Mouse (Mus musculus) hindbrain, postnatal 0 days (tissue): Measurements from ENCODE around the gene Pomt1. TPM values are rescaled to one million over a fixed set of nuclear protein-coding genes. Genes with fewer than 3 reads are reported as not detected.
A peak's percentile ranks its signal among the peaks of the same experiment; 100 is the strongest.

ENCODE experiments used
- ATAC-seq: fragments of 200-750 bp; cut with Nextera tagmentation; 2 replicates; pipeline ENCODE4 v1.8.0; 2017; ENCODE audit warnings: mild to moderate bottlenecking, moderate TSS enrichment, moderate library complexity
- DNase-seq: peaks from one replicate; pipeline ENCODE4 v3.0.0-alpha.2; 2015; ENCODE audit warnings: low spot score
- H3K27ac ChIP-seq: fragments of 300-500 bp; sonication (generic); 2 replicates; pipeline ENCODE4 v1.5.1; 2014; ENCODE audit warnings: mild to moderate bottlenecking
- H3K27me3 ChIP-seq: fragments of 300-500 bp; sonication (generic); 2 replicates; pipeline ENCODE4 v1.6.1; 2014; ENCODE audit warnings: low read length, mixed read lengths; ENCODE audit not compliant: insufficient read depth
- H3K36me3 ChIP-seq: fragments of 300-500 bp; sonication (generic); 2 replicates; pipeline ENCODE4 v1.6.1; 2014; ENCODE audit warnings: low read length, mixed read lengths; ENCODE audit not compliant: insufficient read depth
- H3K4me1 ChIP-seq: fragments of 300-500 bp; sonication (generic); 2 replicates; pipeline ENCODE4 v1.6.1; 2014; ENCODE audit warnings: antibody characterized with exemption, low read length, mixed read lengths; ENCODE audit not compliant: insufficient read depth
- H3K4me2 ChIP-seq: fragments of 300-500 bp; sonication (generic); 2 replicates; pipeline ENCODE4 v1.6.1; 2014; ENCODE audit warnings: low read depth, mild to moderate bottlenecking, low read length, moderate library complexity, mixed read lengths
- H3K4me3 ChIP-seq: fragments of 300-500 bp; sonication (generic); 2 replicates; pipeline ENCODE4 v1.5.1; 2014; ENCODE audit warnings: low read length
- H3K9ac ChIP-seq: fragments of 300-500 bp; sonication (generic); replicated peaks from 2 replicates; pipeline ENCODE4 v1.6.1; 2014; ENCODE audit warnings: mild to moderate bottlenecking, low read length, moderate library complexity, mixed read lengths
- H3K9me3 ChIP-seq: fragments of 300-500 bp; sonication (generic); 2 replicates; pipeline ENCODE4 v1.6.1; 2016; ENCODE audit warnings: low read length, mixed read lengths
- CTCF ChIP-seq: IDR thresholded peaks from 2 replicates; pipeline ENCODE4 v1.5.1; 2016; ENCODE audit warnings: antibody characterized with exemption, control low read depth, low read depth
- WGBS: fragments of 180-500 bp; shearing (Covaris S2); extraction: QIAGEN DNeasy Blood & Tissue Kit; methylation state at CpG from one replicate; pipeline ENCODE4 v1.1.7; 2014; 5-methylcytosine and 5-hydroxymethylcytosine counted together
- polyA plus RNA-seq: library from polyadenylated mRNA; unstranded; fragments of >200 nt; fragmentation: Nextera tagmentation; extraction: Ambion mirVana; gene quantifications from 2 replicates; pipeline ENCODE4 v1.2.1, GENCODE M21; 2015
- total RNA-seq: library from RNA; depleted of rRNA; stranded (reverse); fragments of >200 nt; gene quantifications from 2 replicates; pipeline ENCODE4 v1.2.3, GENCODE M21; 2014

Pomt1 gene
- total and polyA plus RNA-seq, 2 experiments from 2014 or later = 18.0 to 41.8 TPM

GRCm38 (mm10) chr2:32198977-32199376, 37.4 kb upstream of the Pomt1 start:
- peak; percentile 29 for DNase-seq
- Histone ChIP-seq H3K9ac (no peak overlapping the region), H3K36me3 (peaks cover 86% of the 10 kb centered on the region), H3K4me3 (no peak overlapping the region), H3K4me2 (no peak overlapping the region), H3K27me3 (no peaks in the 10 kb centered on the region), H3K4me1 (no peaks in the 10 kb centered on the region), H3K9me3 (no peaks in the 10 kb centered on the region), H3K27ac (no peak overlapping the region; the same call in 1 of the 2 replicates)
- 54% methylated on average over 11 of the region's 11 CpGs for WGBS
- TF ChIP-seq CTCF = peak; percentile 45
- no peak for ATAC-seq

GRCm38 (mm10) chr2:32200033-32200432, 36.4 kb upstream of the Pomt1 start:
- Histone ChIP-seq H3K4me3 (no peak overlapping the region), H3K27ac (peak overlapping the region; percentile 11; the same call in 1 of the 2 replicates), H3K9ac (no peak overlapping the region), H3K27me3 (no peaks in the 10 kb centered on the region), H3K4me1 (no peaks in the 10 kb centered on the region), H3K36me3 (peaks cover 86% of the 10 kb centered on the region), H3K9me3 (no peaks in the 10 kb centered on the region), H3K4me2 (no peak overlapping the region)
- no peak for TF ChIP-seq CTCF
- WGBS = 65% methylated on average over 4 of the region's 4 CpGs
- no peak for ATAC-seq
- DNase-seq = no peak

GRCm38 (mm10) chr2:32200712-32201111, 35.7 kb upstream of the Pomt1 start:
- TF ChIP-seq CTCF = no peak
- Histone ChIP-seq H3K4me3 (no peak overlapping the region), H3K9ac (no peak overlapping the region), H3K27me3 (no peaks in the 10 kb centered on the region), H3K4me1 (no peaks in the 10 kb centered on the region), H3K9me3 (no peaks in the 10 kb centered on the region), H3K4me2 (no peak overlapping the region), H3K27ac (peak overlapping the region; percentile 66), H3K36me3 (peaks cover 86% of the 10 kb centered on the region)
- DNase-seq = peak; percentile 35
- WGBS = 68% methylated on average over 11 of the region's 11 CpGs
- ATAC-seq = no peak

- H3K9me3 ChIP-seq = no peaks in the 10 kb centered on the region
- no peaks in the 10 kb centered on the region for H3K4me1 ChIP-seq
- DNase-seq = peak; percentile 91
- H3K4me2 ChIP-seq = no peak overlapping the region
- peak; percentile 85 for ATAC-seq
- no peak overlapping the region for H3K4me3 ChIP-seq
- H3K9ac ChIP-seq = no peak overlapping the region
- TF ChIP-seq CTCF = no peak
- H3K27me3 ChIP-seq = no peaks in the 10 kb centered on the region
- H3K27ac ChIP-seq = peak overlapping the region; percentile 66
- H3K36me3 ChIP-seq = peaks cover 86% of the 10 kb centered on the region
- WGBS = 38% methylated on average over 7 of the region's 7 CpGs
These were observed 34.9 kb upstream of the Pomt1 start for GRCm38 (mm10) chr2:32201527-32201926.

DNA sequence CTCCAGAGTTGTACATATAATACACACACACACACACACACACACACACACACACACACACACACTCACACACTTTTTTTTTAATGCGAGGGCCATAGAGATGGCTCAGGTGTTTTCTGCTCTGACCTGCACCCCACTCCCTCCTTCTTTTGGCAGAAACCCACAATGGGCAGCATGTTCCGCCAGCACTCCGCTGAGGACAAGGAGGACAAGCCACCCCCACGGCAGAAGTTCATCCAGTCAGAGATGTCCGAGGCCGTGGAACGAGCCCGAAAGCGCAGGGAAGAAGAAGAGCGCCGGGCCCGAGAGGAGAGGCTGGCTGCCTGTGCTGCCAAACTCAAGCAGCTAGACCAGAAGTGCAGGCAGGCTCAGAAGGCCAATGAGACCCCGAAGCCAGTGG, 32.5 kb upstream of the Pomt1 start:
- ATAC-seq = no peak
- TF ChIP-seq CTCF = no peak
- 89% methylated on average over 13 of the region's 13 CpGs for WGBS

GRCm38 (mm10) chr2:32207682-32208081, 28.7 kb upstream of the Pomt1 start:
- Histone ChIP-seq H3K36me3 (peaks cover 95% of the 10 kb centered on the region), H3K9me3 (no peaks in the 10 kb centered on the region), H3K27me3 (no peaks in the 10 kb centered on the region), H3K9ac (no peak overlapping the region), H3K4me1 (no peaks in the 10 kb centered on the region), H3K4me2 (no peak overlapping the region), H3K4me3 (no peak overlapping the region), H3K27ac (no peak overlapping the region)
- DNase-seq = no peak
- WGBS = 85% methylated on average over 1 of the region's 1 CpGs
- TF ChIP-seq CTCF = no peak
- ATAC-seq = no peak

More for the DNA sequence above, 32.5 kb upstream of the Pomt1 start:
- Histone ChIP-seq H3K27me3 (no peaks in the 10 kb centered on the region), H3K9me3 (no peaks in the 10 kb centered on the region), H3K4me3 (no peak overlapping the region), H3K4me2 (no peak overlapping the region), H3K9ac (no peak overlapping the region), H3K27ac (no peak overlapping the region), H3K36me3 (peaks cover 88% of the 10 kb centered on the region), H3K4me1 (no peaks in the 10 kb centered on the region)
- no peak for DNase-seq

GRCm38 (mm10) chr2:32211689-32212088, 24.7 kb upstream of the Pomt1 start:
- no peak for TF ChIP-seq CTCF

More at GRCm38 (mm10) chr2:32211689-32212088, 24.7 kb upstream of the Pomt1 start:
- Histone ChIP-seq H3K27ac (no peak overlapping the region), H3K9ac (no peak overlapping the region), H3K4me2 (no peak overlapping the region), H3K36me3 (peaks cover 96% of the 10 kb centered on the region), H3K9me3 (no peaks in the 10 kb centered on the region), H3K4me1 (no peaks in the 10 kb centered on the region), H3K27me3 (no peaks in the 10 kb centered on the region), H3K4me3 (no peak overlapping the region)
- ATAC-seq = no peak
- 78% methylated on average over 8 of the region's 8 CpGs for WGBS
- no peak for DNase-seq
